Mouse (Mus musculus): Measurements from ENCODE around the gene Ppp4r4. TPM values are rescaled to one million over a fixed set of nuclear protein-coding genes. Genes with fewer than 3 reads are reported as not detected.
A peak's percentile ranks its signal among the peaks of the same experiment; 100 is the strongest.
"Not testable (repeated sequence)": the region's sequence is repeated elsewhere in the genome, so short reads cannot be mapped to it uniquely, and the experiment has no call there.

The Ppp4r4 gene
- polyA plus RNA-seq, 1 experiment from 2014 or later, result 3.9 TPM

DNA sequence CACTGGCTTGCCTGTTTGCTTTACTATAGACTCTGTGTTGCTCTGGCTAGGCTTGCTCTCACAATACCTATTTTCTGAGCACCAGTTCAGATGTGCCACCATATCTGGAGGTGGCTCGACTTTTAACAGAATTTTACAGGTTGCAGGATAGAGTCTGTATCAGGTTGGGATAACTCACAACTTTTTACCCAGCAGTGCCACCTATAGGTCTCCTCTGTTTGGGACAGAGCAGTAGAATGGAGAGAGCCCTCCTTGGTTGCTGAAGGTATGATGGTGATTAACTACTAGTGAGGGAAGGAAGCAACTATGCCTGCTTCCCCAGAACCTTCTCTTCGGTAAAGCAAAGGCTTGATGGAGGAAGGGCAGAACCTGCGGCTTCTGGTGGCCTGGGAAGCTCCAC lies 35.0 kb downstream of the Ppp4r4 start:
- Histone ChIP-seq H3K27ac (replicated peaks; ENCODE audit: low read depth, low read length) (no peak overlapping the region), H3K4me3 (replicated peaks; ENCODE audit: low read depth, low read length) (no peak overlapping the region), H3K9ac (replicated peaks; ENCODE audit: low read length) (no peak overlapping the region), H3K4me1 (ENCODE audit: control insufficient read depth, insufficient read depth, low read length) (no peaks in the 10 kb centered on the region), H3K27me3 (ENCODE audit: control insufficient read depth, insufficient read depth, low read length) (no peaks in the 10 kb centered on the region), H3K4me2 (ENCODE audit: low read length) (no peak overlapping the region), H3K36me3 (ENCODE audit: control insufficient read depth, insufficient read depth, low read length) (no peaks in the 10 kb centered on the region), H3K9me3 (ENCODE audit: control insufficient read depth, low read length) (no peaks in the 10 kb centered on the region)
- no peak for ATAC-seq (ENCODE audit: low FRiP score, low TSS enrichment)
- DNase-seq, result peak; percentile 15
- WGBS, result 74% methylated on average over 3 of the region's 3 CpGs

DNA sequence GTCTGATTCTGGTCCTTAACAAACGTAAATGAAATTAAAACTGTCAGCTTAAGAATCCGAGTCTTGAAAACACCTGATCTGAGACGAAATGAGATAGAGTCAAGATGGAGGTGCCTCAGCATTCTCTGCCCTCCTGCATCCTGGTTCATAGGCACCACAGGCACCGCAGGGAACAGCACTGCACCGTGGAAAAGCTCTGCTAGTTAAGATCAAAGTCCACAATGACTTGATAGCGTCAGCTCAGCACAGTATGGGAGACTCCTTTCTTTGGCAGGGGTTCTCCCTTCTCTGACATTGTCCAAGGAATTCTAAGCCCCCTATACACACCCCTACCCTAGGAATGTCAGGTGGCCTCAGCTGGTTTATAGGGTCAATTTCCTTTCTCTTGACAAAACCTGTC lies 37.6 kb downstream of the Ppp4r4 start:
- ATAC-seq (ENCODE audit: low FRiP score, low TSS enrichment), result no peak
- Histone ChIP-seq H3K27ac (replicated peaks; ENCODE audit: low read depth, low read length) (no peak overlapping the region), H3K4me2 (ENCODE audit: low read length) (no peak overlapping the region), H3K27me3 (ENCODE audit: control insufficient read depth, insufficient read depth, low read length) (no peaks in the 10 kb centered on the region), H3K9ac (replicated peaks; ENCODE audit: low read length) (no peak overlapping the region), H3K9me3 (ENCODE audit: control insufficient read depth, low read length) (no peaks in the 10 kb centered on the region), H3K4me1 (ENCODE audit: control insufficient read depth, insufficient read depth, low read length) (no peaks in the 10 kb centered on the region), H3K36me3 (ENCODE audit: control insufficient read depth, insufficient read depth, low read length) (no peaks in the 10 kb centered on the region), H3K4me3 (replicated peaks; ENCODE audit: low read depth, low read length) (no peak overlapping the region)
- 64% methylated on average over 6 of the region's 6 CpGs for WGBS
- no peak for DNase-seq

DNA sequence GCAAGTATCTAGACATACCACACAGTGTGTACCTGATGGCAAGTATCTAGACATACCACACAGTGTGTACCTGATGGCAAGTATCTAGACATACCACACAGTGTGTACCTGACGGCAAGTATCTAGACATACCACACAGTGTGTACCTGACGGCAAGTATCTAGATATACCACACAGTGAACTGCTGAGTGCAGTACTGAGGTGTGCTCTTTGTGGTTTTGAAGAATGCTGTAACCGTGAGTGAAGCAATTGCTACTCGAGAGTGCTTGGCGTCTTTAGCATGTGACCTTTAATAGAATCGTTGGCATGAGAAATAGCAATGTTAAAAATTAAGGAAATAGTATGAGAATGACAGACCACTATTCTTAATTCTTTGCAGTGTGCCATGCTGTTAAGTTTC lies 46.1 kb downstream of the Ppp4r4 start:
- H3K4me2 ChIP-seq (ENCODE audit: low read length); H3K4me1 ChIP-seq (ENCODE audit: control insufficient read depth, insufficient read depth, low read length); H3K9me3 ChIP-seq (ENCODE audit: control insufficient read depth, low read length); ATAC-seq (ENCODE audit: low FRiP score, low TSS enrichment); H3K36me3 ChIP-seq (ENCODE audit: control insufficient read depth, insufficient read depth, low read length); H3K27ac ChIP-seq (replicated peaks; ENCODE audit: low read depth, low read length); H3K9ac ChIP-seq (replicated peaks; ENCODE audit: low read length); H3K4me3 ChIP-seq (replicated peaks; ENCODE audit: low read depth, low read length); H3K27me3 ChIP-seq (ENCODE audit: control insufficient read depth, insufficient read depth, low read length); DNase-seq: not testable (repeated sequence)
- 93% methylated on average over 6 of the region's 6 CpGs for WGBS

DNA sequence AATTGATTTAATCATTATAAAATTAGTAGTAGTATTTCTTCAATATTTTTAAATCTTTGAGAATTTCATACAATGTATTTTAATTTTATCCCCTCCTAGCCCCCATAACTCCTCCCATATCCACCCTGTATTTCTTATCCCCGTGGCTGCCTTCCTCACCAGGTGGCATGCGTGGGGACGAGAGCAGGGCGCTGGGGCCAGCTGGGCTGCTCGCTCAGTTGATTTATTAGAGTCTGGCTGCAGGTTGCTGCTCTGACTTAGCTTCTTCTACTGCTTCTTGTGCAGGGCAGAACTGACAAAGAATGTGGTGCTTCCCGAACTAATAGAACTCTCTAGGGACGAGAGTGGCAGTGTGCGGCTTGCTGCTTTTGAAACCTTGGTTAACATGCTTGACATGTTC lies 51.7 kb downstream of the Ppp4r4 start:
- Histone ChIP-seq H3K9me3 (ENCODE audit: control insufficient read depth, low read length) (no peaks in the 10 kb centered on the region), H3K27ac (replicated peaks; ENCODE audit: low read depth, low read length) (no peak overlapping the region), H3K4me2 (ENCODE audit: low read length) (no peak overlapping the region), H3K4me3 (replicated peaks; ENCODE audit: low read depth, low read length) (no peak overlapping the region), H3K9ac (replicated peaks; ENCODE audit: low read length) (no peak overlapping the region), H3K4me1 (ENCODE audit: control insufficient read depth, insufficient read depth, low read length) (no peaks in the 10 kb centered on the region), H3K36me3 (ENCODE audit: control insufficient read depth, insufficient read depth, low read length) (no peaks in the 10 kb centered on the region), H3K27me3 (ENCODE audit: control insufficient read depth, insufficient read depth, low read length) (no peaks in the 10 kb centered on the region)
- ATAC-seq (ENCODE audit: low FRiP score, low TSS enrichment), result no peak
- WGBS, result 86% methylated on average over 8 of the region's 8 CpGs
- DNase-seq, result no peak

DNA sequence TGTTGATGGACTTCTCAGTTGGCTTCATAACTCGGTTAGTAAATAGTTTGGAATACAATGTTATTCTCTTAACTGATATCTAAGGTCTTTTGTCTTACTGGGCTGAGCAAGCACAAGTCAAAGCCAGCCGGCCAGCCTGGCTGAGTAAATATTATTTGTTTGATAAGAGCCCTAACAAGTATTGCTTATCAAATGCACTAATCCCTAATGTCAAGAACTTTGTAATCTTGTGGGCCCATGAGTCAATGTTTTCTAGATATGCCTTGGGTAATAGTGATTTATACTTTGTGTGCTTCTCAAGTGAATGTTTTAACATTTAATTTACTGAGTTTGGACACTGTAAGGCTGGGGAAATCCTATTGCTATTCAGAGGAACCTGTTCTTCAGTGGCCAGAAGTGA lies 66.3 kb downstream of the Ppp4r4 start:
- ATAC-seq (ENCODE audit: low FRiP score, low TSS enrichment) (no peak), DNase-seq (no peak)
- Histone ChIP-seq H3K9ac (replicated peaks; ENCODE audit: low read length) (no peak overlapping the region), H3K27ac (replicated peaks; ENCODE audit: low read depth, low read length) (no peak overlapping the region), H3K4me2 (ENCODE audit: low read length) (no peak overlapping the region), H3K4me1 (ENCODE audit: control insufficient read depth, insufficient read depth, low read length) (no peaks in the 10 kb centered on the region), H3K4me3 (replicated peaks; ENCODE audit: low read depth, low read length) (no peak overlapping the region), H3K9me3 (ENCODE audit: control insufficient read depth, low read length) (no peaks in the 10 kb centered on the region), H3K36me3 (ENCODE audit: control insufficient read depth, insufficient read depth, low read length) (no peaks in the 10 kb centered on the region), H3K27me3 (ENCODE audit: control insufficient read depth, insufficient read depth, low read length) (no peaks in the 10 kb centered on the region)
- 79% methylated on average over 2 of the region's 2 CpGs for WGBS

DNA sequence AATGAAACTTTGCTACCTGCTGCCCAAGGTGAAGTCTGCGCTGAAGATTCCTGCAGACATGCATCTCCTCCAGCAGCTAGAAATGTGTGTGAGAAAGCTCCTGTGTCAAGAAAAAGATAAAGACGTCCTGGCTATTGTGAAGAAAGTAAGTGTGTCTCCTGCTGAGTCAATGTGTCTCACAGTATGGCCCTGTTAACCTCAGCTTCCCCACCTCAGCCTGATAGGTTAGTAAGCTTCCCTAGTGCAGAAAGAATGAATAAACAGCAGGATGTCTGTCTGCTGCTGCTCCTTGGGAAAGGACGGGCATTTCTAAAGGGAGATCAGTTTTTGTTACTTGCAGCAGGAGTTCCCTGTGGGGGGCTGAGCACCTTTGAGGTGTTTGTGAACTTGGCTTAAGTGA lies 68.3 kb downstream of the Ppp4r4 start:
- Histone ChIP-seq H3K27me3 (ENCODE audit: control insufficient read depth, insufficient read depth, low read length) (no peaks in the 10 kb centered on the region), H3K4me1 (ENCODE audit: control insufficient read depth, insufficient read depth, low read length) (no peaks in the 10 kb centered on the region), H3K4me3 (replicated peaks; ENCODE audit: low read depth, low read length) (no peak overlapping the region), H3K9ac (replicated peaks; ENCODE audit: low read length) (no peak overlapping the region), H3K4me2 (ENCODE audit: low read length) (no peak overlapping the region), H3K36me3 (ENCODE audit: control insufficient read depth, insufficient read depth, low read length) (no peaks in the 10 kb centered on the region), H3K9me3 (ENCODE audit: control insufficient read depth, low read length) (no peaks in the 10 kb centered on the region), H3K27ac (replicated peaks; ENCODE audit: low read depth, low read length) (no peak overlapping the region)
- DNase-seq, result no peak
- WGBS, result 13% methylated on average over 3 of the region's 3 CpGs
- ATAC-seq (ENCODE audit: low FRiP score, low TSS enrichment), result no peak

DNA sequence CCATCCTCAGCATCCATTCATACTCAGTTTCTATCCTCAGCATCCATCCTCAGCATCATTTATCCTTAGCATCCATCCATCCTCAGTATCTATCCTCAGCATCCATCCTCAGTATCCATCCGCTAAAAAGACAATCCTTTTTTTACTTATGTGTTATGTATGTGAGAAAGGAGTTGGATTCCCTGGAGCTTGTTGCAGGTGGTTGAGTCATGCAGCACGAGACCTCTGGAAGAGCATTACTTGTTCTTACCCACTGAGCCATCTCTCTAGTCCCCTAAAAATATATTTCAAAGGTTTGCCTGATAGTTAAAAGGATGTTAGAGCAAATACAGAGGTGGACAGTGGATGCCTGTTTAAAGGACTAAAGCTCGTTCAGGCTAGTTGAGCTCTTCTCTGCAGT lies 69.8 kb downstream of the Ppp4r4 start:
- H3K27me3 ChIP-seq (ENCODE audit: control insufficient read depth, insufficient read depth, low read length), result no peaks in the 10 kb centered on the region
- ATAC-seq (ENCODE audit: low FRiP score, low TSS enrichment), result no peak
- H3K4me2 ChIP-seq (ENCODE audit: low read length), result no peak overlapping the region
- no peaks in the 10 kb centered on the region for H3K9me3 ChIP-seq (ENCODE audit: control insufficient read depth, low read length)
- H3K4me1 ChIP-seq (ENCODE audit: control insufficient read depth, insufficient read depth, low read length), result no peaks in the 10 kb centered on the region
- H3K27ac ChIP-seq (replicated peaks; ENCODE audit: low read depth, low read length), result no peak overlapping the region
- no peak overlapping the region for H3K9ac ChIP-seq (replicated peaks; ENCODE audit: low read length)
- no peak overlapping the region for H3K4me3 ChIP-seq (replicated peaks; ENCODE audit: low read depth, low read length)
- H3K36me3 ChIP-seq (ENCODE audit: control insufficient read depth, insufficient read depth, low read length), result no peaks in the 10 kb centered on the region
- DNase-seq, result no peak
- WGBS, result 86% methylated on average over 3 of the region's 3 CpGs

DNA sequence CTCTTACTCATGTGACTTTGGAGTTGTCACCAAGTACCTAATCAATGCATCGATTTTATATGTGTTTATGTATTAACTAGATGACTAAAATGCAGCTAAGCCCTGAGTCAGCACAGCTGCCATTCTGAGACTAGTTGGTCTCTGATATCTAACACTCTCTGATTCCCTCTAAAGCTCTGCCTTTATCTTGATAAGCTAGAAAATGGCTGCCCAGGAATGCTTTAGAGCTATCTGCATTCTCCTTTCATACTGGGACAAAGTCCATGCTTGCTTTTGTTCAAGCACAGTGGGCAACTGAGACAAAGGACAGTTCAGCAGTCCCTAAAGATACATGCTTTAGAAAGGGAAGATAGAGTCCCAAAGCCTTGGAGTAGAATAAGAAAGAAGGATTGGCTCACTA lies 83.1 kb downstream of the Ppp4r4 start:
- Histone ChIP-seq H3K4me2 (ENCODE audit: low read length) (no peak overlapping the region), H3K9me3 (ENCODE audit: control insufficient read depth, low read length) (no peaks in the 10 kb centered on the region), H3K27ac (replicated peaks; ENCODE audit: low read depth, low read length) (no peak overlapping the region), H3K27me3 (ENCODE audit: control insufficient read depth, insufficient read depth, low read length) (no peaks in the 10 kb centered on the region), H3K4me3 (replicated peaks; ENCODE audit: low read depth, low read length) (no peak overlapping the region), H3K9ac (replicated peaks; ENCODE audit: low read length) (no peak overlapping the region), H3K4me1 (ENCODE audit: control insufficient read depth, insufficient read depth, low read length) (no peaks in the 10 kb centered on the region), H3K36me3 (ENCODE audit: control insufficient read depth, insufficient read depth, low read length) (0 out of 2 replicates have a peak, but pooled peaks cover 4% of the 10 kb centered on the region)
- ATAC-seq (ENCODE audit: low FRiP score, low TSS enrichment) (no peak), DNase-seq (no peak)
- WGBS, result 80% methylated on average over 1 of the region's 1 CpGs

DNA sequence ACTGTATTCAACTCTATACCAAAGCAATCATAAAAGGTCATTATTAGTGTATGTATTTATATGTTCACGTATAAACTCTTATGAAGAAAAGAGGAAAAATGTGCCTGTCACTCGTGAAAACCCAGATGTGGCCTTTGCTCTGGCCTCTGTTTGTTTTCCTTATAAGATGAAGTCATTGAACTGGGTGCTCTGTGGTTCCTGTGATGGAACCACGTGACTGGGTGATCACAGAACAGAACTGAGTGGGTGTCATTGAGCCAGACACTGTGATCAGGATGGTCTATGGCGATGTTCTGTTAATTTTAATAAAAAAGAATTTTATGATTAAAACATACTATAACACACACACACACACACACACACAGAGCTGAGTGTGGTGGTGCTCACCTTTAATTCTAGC lies 83.7 kb downstream of the Ppp4r4 start:
- Histone ChIP-seq H3K36me3 (ENCODE audit: control insufficient read depth, insufficient read depth, low read length) (no peaks in the 10 kb centered on the region), H3K27me3 (ENCODE audit: control insufficient read depth, insufficient read depth, low read length) (no peaks in the 10 kb centered on the region), H3K9ac (replicated peaks; ENCODE audit: low read length) (no peak overlapping the region), H3K9me3 (ENCODE audit: control insufficient read depth, low read length) (no peaks in the 10 kb centered on the region), H3K4me3 (replicated peaks; ENCODE audit: low read depth, low read length) (no peak overlapping the region), H3K27ac (replicated peaks; ENCODE audit: low read depth, low read length) (no peak overlapping the region), H3K4me1 (ENCODE audit: control insufficient read depth, insufficient read depth, low read length) (no peaks in the 10 kb centered on the region), H3K4me2 (ENCODE audit: low read length) (no peak overlapping the region)
- DNase-seq (no peak), ATAC-seq (ENCODE audit: low FRiP score, low TSS enrichment) (no peak)
- WGBS, result 88% methylated on average over 4 of the region's 4 CpGs

All from midbrain, embryonic 14.5 days (tissue).